Comparison of ENCODE assay signal across 12 mouse cellular contexts in the genomic region with DNA sequence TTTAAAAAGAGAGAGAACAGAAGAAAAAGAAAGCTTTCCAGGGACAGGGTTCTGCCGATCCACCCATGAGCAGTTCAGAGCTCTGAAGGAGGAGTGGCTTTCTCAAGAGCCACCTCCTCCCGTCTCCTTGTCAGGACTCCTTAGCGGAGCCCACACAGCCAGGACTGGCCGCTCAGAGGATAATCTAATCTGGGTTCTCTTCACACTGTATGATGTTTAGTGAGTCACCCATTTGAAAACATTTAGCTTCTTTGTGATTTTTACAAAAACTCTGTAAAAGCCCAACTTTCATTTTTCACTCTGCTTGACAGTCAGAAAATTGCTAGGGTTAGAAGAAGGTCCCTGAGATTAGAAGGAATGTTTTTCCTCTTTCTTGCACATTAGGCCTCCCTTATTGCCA.
DNase-seq lines count a peak whose midpoint lies in the region; ATAC-seq and TF ChIP-seq lines count a peak whose summit lies in the region.
"Had no signal": no experiment of that assay in that cellular context is flagged by ENCODE, and none has a peak within 500 bp of the region (broad histone marks: within the 10 kb centered on the region; RNA-seq: fewer than 3 reads in every experiment).

No protein-coding gene starts in this region.

- WGBS in heart, embryonic 14.5 days = 26% methylated on average over 4 of the region's 4 CpGs
- 39% methylated on average over 4 of the region's 4 CpGs for WGBS in lung, postnatal 0 days
- WGBS in forebrain, embryonic 14.5 days = 52% methylated on average over 4 of the region's 4 CpGs
- WGBS in midbrain, embryonic 14.5 days = 35% methylated on average over 4 of the region's 4 CpGs
- 59% methylated on average over 4 of the region's 4 CpGs for WGBS in liver, postnatal 0 days (ENCODE audit: insufficient replicate concordance)

- H3K27ac ChIP-seq in heart, embryonic 14.5 days (replicated peaks in 1 of 2; ENCODE audit: control insufficient read depth in 1 of 2, insufficient read depth in 1 of 2, low read depth in 2 of 2, low read length in 2 of 2) = no peak overlapping the region
- no peak overlapping the region for H3K27ac ChIP-seq in lung, postnatal 0 days (ENCODE audit: low read length)
- peak overlapping the region; percentile 98; the same call in 1 of the 2 replicates for H3K27ac ChIP-seq in forebrain, embryonic 14.5 days (ENCODE audit: low read depth, low read length)
- H3K27ac ChIP-seq in midbrain, embryonic 14.5 days (replicated peaks; ENCODE audit: low read depth, low read length) = peak overlapping the region; percentile 99
- H3K27ac ChIP-seq in liver, postnatal 0 days (ENCODE audit: low read depth) = no peak overlapping the region

- H3K9ac ChIP-seq in heart, embryonic 14.5 days (ENCODE audit: low read length) = no peak overlapping the region
- H3K9ac ChIP-seq in lung, postnatal 0 days (replicated peaks; ENCODE audit: low read depth) = no peak overlapping the region
- no peak overlapping the region for H3K9ac ChIP-seq in forebrain, embryonic 14.5 days (ENCODE audit: low read length)
- no peak overlapping the region for H3K9ac ChIP-seq in midbrain, embryonic 14.5 days (replicated peaks; ENCODE audit: low read length)
- no peak overlapping the region for H3K9ac ChIP-seq in liver, postnatal 0 days (replicated peaks)

- H3K9me3 ChIP-seq in heart, embryonic 14.5 days (ENCODE audit: control insufficient read depth, low read length) = no peaks in the 10 kb centered on the region
- no peaks in the 10 kb centered on the region for H3K9me3 ChIP-seq in lung, postnatal 0 days (ENCODE audit: low read length)
- H3K9me3 ChIP-seq in forebrain, embryonic 14.5 days (replicated peaks; ENCODE audit: control insufficient read depth, low read length) = no peaks in the 10 kb centered on the region
- no peaks in the 10 kb centered on the region for H3K9me3 ChIP-seq in midbrain, embryonic 14.5 days (ENCODE audit: control insufficient read depth, low read length)
- H3K9me3 ChIP-seq in liver, postnatal 0 days (ENCODE audit: low read length) = no peaks in the 10 kb centered on the region

- no peak for DNase-seq in heart, adult 9 months (ENCODE audit: low spot score in 2 of 2)
- peak; percentile 43 for DNase-seq in lung, postnatal 0 days (ENCODE audit: low spot score)
- no peak for DNase-seq in lung, postnatal 10 days
- DNase-seq in forebrain, embryonic 14.5 days (ENCODE audit: low spot score) = no peak
- DNase-seq in midbrain, embryonic 14.5 days = no peak
- DNase-seq in liver, postnatal 0 days = no peak
- no peak for DNase-seq in frontal cortex, postnatal 25 days (ENCODE audit: low spot score in 2 of 2)
- DNase-seq: adrenal gland, postnatal 25 days; cerebellum, adult 11-12 months; left cerebral cortex, postnatal 4 days; lung, adult 2 months had no signal

- 0 out of 2 replicates have a peak overlapping the region, but pooled peaks have one; percentile 7 for H3K4me2 ChIP-seq in heart, embryonic 14.5 days (ENCODE audit: low read length)
- no peak overlapping the region for H3K4me2 ChIP-seq in lung, postnatal 0 days (replicated peaks; ENCODE audit: low read depth, low read length)
- H3K4me2 ChIP-seq in forebrain, embryonic 14.5 days (ENCODE audit: low read length) = no peak overlapping the region
- H3K4me2 ChIP-seq in midbrain, embryonic 14.5 days (ENCODE audit: low read length) = no peak overlapping the region
- no peak overlapping the region for H3K4me2 ChIP-seq in liver, postnatal 0 days (ENCODE audit: low read depth, low read length)

- no peaks in the 10 kb centered on the region for H3K36me3 ChIP-seq in heart, embryonic 14.5 days (ENCODE audit: control insufficient read depth, insufficient read depth, low read length)
- no peaks in the 10 kb centered on the region for H3K36me3 ChIP-seq in lung, postnatal 0 days (ENCODE audit: insufficient read depth, low read length)
- no peaks in the 10 kb centered on the region for H3K36me3 ChIP-seq in forebrain, embryonic 14.5 days (ENCODE audit: control insufficient read depth, insufficient read depth, low read length)
- H3K36me3 ChIP-seq in midbrain, embryonic 14.5 days (ENCODE audit: control insufficient read depth, insufficient read depth, low read length) = no peaks in the 10 kb centered on the region
- H3K36me3 ChIP-seq in liver, postnatal 0 days (replicated peaks; ENCODE audit: insufficient read depth, low read length) = no peaks in the 10 kb centered on the region

- no peak for TF ChIP-seq EP300 in lung, postnatal 0 days (IDR thresholded peaks at IDR 0.05)
- TF ChIP-seq EP300 in liver, postnatal 0 days (IDR thresholded peaks at IDR 0.05; ENCODE audit: low read depth) = no peak

- TF ChIP-seq CTCF in lung, postnatal 0 days (IDR thresholded peaks at IDR 0.05) = no peak
- TF ChIP-seq CTCF in liver, postnatal 0 days (IDR thresholded peaks at IDR 0.05; ENCODE audit: low read depth) = no peak

- H3K27me3 ChIP-seq in heart, embryonic 14.5 days (ENCODE audit: control insufficient read depth, insufficient read depth, low read length) = no peaks in the 10 kb centered on the region
- H3K27me3 ChIP-seq in lung, postnatal 0 days (replicated peaks; ENCODE audit: insufficient read depth, low read length) = no peaks in the 10 kb centered on the region
- no peaks in the 10 kb centered on the region for H3K27me3 ChIP-seq in forebrain, embryonic 14.5 days (replicated peaks; ENCODE audit: control insufficient read depth, insufficient read depth, low read length)
- no peaks in the 10 kb centered on the region for H3K27me3 ChIP-seq in midbrain, embryonic 14.5 days (ENCODE audit: control insufficient read depth, insufficient read depth, low read length)
- H3K27me3 ChIP-seq in liver, postnatal 0 days (ENCODE audit: insufficient read depth, low read length) = no peaks in the 10 kb centered on the region

- H3K4me1 ChIP-seq in heart, embryonic 14.5 days (ENCODE audit: control insufficient read depth in 2 of 2, insufficient read depth in 2 of 2, low read length in 2 of 2) = peaks cover 6 to 10% of the 10 kb centered on the region in 2 experiments; a peak in 3 of 4 replicates
- peaks cover 5% of the 10 kb centered on the region; the same call in 1 of the 2 replicates for H3K4me1 ChIP-seq in lung, postnatal 0 days (ENCODE audit: insufficient read depth, low read depth, low read length)
- H3K4me1 ChIP-seq in forebrain, embryonic 14.5 days (ENCODE audit: control insufficient read depth, insufficient read depth, low read length) = peaks cover 23% of the 10 kb centered on the region; the same call in 1 of the 2 replicates
- H3K4me1 ChIP-seq in midbrain, embryonic 14.5 days (ENCODE audit: control insufficient read depth, insufficient read depth, low read length) = peaks cover 51% of the 10 kb centered on the region
- peaks cover 2% of the 10 kb centered on the region; the same call in 1 of the 2 replicates for H3K4me1 ChIP-seq in liver, postnatal 0 days (ENCODE audit: insufficient read depth)

- H3K4me3 ChIP-seq in heart, embryonic 14.5 days (ENCODE audit: control insufficient read depth in 1 of 2, insufficient read depth in 1 of 2, low read depth in 1 of 2, low read length in 2 of 2) = no peak overlapping the region
- H3K4me3 ChIP-seq in lung, postnatal 0 days (ENCODE audit: low read depth, low read length) = no peak overlapping the region
- H3K4me3 ChIP-seq in forebrain, embryonic 14.5 days (ENCODE audit: low read depth, low read length) = no peak overlapping the region
- H3K4me3 ChIP-seq in midbrain, embryonic 14.5 days (replicated peaks; ENCODE audit: low read depth, low read length) = no peak overlapping the region
- no peak overlapping the region for H3K4me3 ChIP-seq in liver, postnatal 0 days (ENCODE audit: low read depth, low read length)

- ATAC-seq in heart, embryonic 14.5 days (ENCODE audit: insufficient number of reproducible peaks, insufficient read depth, low FRiP score, low read depth) = peak; percentile 58; the same call in 1 of the 2 replicates
- ATAC-seq in lung, postnatal 0 days = peak; percentile 34; the same call in 1 of the 2 replicates
- no peak for ATAC-seq in forebrain, embryonic 14.5 days
- no peak for ATAC-seq in midbrain, embryonic 14.5 days (ENCODE audit: low FRiP score, low TSS enrichment)
- ATAC-seq in liver, postnatal 0 days = no peak

Comparison
In these comparisons a context has a peak if more than half of its experiments do, and no peak if none do; other contexts are left out.
1. ATAC-seq: peak in heart, embryonic 14.5 days (single experiment) and lung, postnatal 0 days (single experiment); none in forebrain, embryonic 14.5 days (single experiment), midbrain, embryonic 14.5 days (single experiment) and liver, postnatal 0 days (single experiment).
2. H3K27ac ChIP-seq: peak in forebrain, embryonic 14.5 days (single experiment) and midbrain, embryonic 14.5 days (single experiment); none in heart, embryonic 14.5 days (0 of 2), lung, postnatal 0 days (single experiment) and liver, postnatal 0 days (single experiment).